Mouse (Mus musculus): ENCODE results near the gene A530016L24Rik. TPM values are rescaled to one million over a fixed set of nuclear protein-coding genes. Genes with fewer than 3 reads are reported as not detected.

A530016L24Rik gene
- polyA plus RNA-seq, 1 experiment from 2014 or later, result 0.10 TPM

Other genes with a start within 250 kb of the A530016L24Rik start
- gene Tmem179, start 27.3 kb downstream of the A530016L24Rik start, polyA plus RNA-seq (2015; fragmentation: Nextera tagmentation; extraction: Ambion mirVana), result 0.92 and 1.0 TPM in 2 replicates
- gene Inf2, start 99.3 kb downstream of the A530016L24Rik start, polyA plus RNA-seq (2015; fragmentation: Nextera tagmentation; extraction: Ambion mirVana), result 4.8 and 7.3 TPM in 2 replicates
- gene Adssl1, start 130.6 kb downstream of the A530016L24Rik start, polyA plus RNA-seq (2015; fragmentation: Nextera tagmentation; extraction: Ambion mirVana), result 4.3 and 4.4 TPM in 2 replicates
- 249 and 252 TPM in 2 replicates for gene Siva1, start 155.2 kb downstream of the A530016L24Rik start, polyA plus RNA-seq (2015; fragmentation: Nextera tagmentation; extraction: Ambion mirVana)
- gene Akt1, start 185.4 kb downstream of the A530016L24Rik start, polyA plus RNA-seq (2015; fragmentation: Nextera tagmentation; extraction: Ambion mirVana), result 49.7 and 60.0 TPM in 2 replicates
- 2.3 and 3.1 TPM in 2 replicates for gene Zbtb42, start 189.4 kb downstream of the A530016L24Rik start, polyA plus RNA-seq (2015; fragmentation: Nextera tagmentation; extraction: Ambion mirVana)
- 13.8 and 16.7 TPM in 2 replicates for gene Cep170b, start 231.0 kb downstream of the A530016L24Rik start, polyA plus RNA-seq (2015; fragmentation: Nextera tagmentation; extraction: Ambion mirVana)